Mouse (Mus musculus): Measurements from ENCODE around the gene Chsy1. TPM values are rescaled to one million over a fixed set of nuclear protein-coding genes. Genes with fewer than 3 reads are reported as not detected.

Gene Chsy1
- polyA plus RNA-seq, 1 experiment from 2014 or later: 18.9 TPM

GRCm38 (mm10) chr7:66084546-66084945 is 24.8 kb upstream of the Chsy1 start:
- ATAC-seq (replicated peaks; ENCODE audit: low FRiP score, low TSS enrichment, low read depth) (no peak), DNase-seq (ENCODE audit: low spot score) (no peak)
- Histone ChIP-seq H3K9ac (ENCODE audit: low read length) (no peak overlapping the region), H3K4me2 (ENCODE audit: low read length) (no peak overlapping the region), H3K4me1 (replicated peaks; ENCODE audit: control insufficient read depth, insufficient read depth, low read length) (peaks cover 10% of the 10 kb centered on the region; the same call in 1 of the 2 replicates), H3K9me3 (ENCODE audit: control insufficient read depth, low read length) (no peaks in the 10 kb centered on the region), H3K27ac (ENCODE audit: low read depth) (no peak overlapping the region), H3K4me3 (ENCODE audit: low read depth, low read length) (no peak overlapping the region), H3K36me3 (ENCODE audit: control insufficient read depth, insufficient read depth, low read length) (peaks cover 77% of the 10 kb centered on the region), H3K27me3 (replicated peaks; ENCODE audit: control insufficient read depth, insufficient read depth, low read length) (no peaks in the 10 kb centered on the region)
- WGBS: 84% methylated on average over 7 of the region's 7 CpGs

- WGBS: 84% methylated on average over 4 of the region's 4 CpGs
- Histone ChIP-seq H3K27ac (ENCODE audit: low read depth) (no peak overlapping the region), H3K9me3 (ENCODE audit: control insufficient read depth, low read length) (no peaks in the 10 kb centered on the region), H3K27me3 (replicated peaks; ENCODE audit: control insufficient read depth, insufficient read depth, low read length) (no peaks in the 10 kb centered on the region), H3K4me3 (ENCODE audit: low read depth, low read length) (no peak overlapping the region), H3K36me3 (ENCODE audit: control insufficient read depth, insufficient read depth, low read length) (peaks cover 93% of the 10 kb centered on the region), H3K9ac (ENCODE audit: low read length) (no peak overlapping the region), H3K4me2 (ENCODE audit: low read length) (no peak overlapping the region), H3K4me1 (replicated peaks; ENCODE audit: control insufficient read depth, insufficient read depth, low read length) (no peaks in the 10 kb centered on the region)
- ATAC-seq (replicated peaks; ENCODE audit: low FRiP score, low TSS enrichment, low read depth) (no peak), DNase-seq (ENCODE audit: low spot score) (no peak)
Observed at GRCm38 (mm10) chr7:66087652-66088051, 21.7 kb upstream of the Chsy1 start.

DNA sequence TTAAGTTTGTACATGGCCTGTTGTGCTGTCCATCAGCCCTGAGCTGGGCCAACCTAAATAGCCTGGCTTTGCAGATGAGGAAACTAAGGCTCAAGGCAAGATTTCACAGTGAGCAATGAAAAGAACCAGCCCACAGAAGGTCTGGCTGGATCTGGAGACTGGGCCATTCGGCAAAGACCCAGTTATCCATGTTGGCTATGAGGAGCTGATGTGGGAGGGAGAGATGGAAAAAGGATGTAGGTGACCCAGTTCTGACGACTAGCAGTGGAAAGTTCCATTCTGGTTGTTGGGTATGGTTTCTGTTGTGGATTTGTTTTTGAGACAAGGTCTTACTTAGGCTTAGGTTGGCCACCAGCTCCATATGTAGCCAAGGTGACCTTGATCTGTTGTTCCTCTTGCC is 21.2 kb upstream of the Chsy1 start:
- no peak overlapping the region for H3K9ac ChIP-seq (ENCODE audit: low read length)
- ATAC-seq (replicated peaks; ENCODE audit: low FRiP score, low TSS enrichment, low read depth) (no peak), DNase-seq (ENCODE audit: low spot score) (no peak)
- H3K4me3 ChIP-seq (ENCODE audit: low read depth, low read length): no peak overlapping the region
- 90% methylated on average over 2 of the region's 2 CpGs for WGBS
- peaks cover 89% of the 10 kb centered on the region for H3K36me3 ChIP-seq (ENCODE audit: control insufficient read depth, insufficient read depth, low read length)
- no peak overlapping the region for H3K4me2 ChIP-seq (ENCODE audit: low read length)
- H3K4me1 ChIP-seq (replicated peaks; ENCODE audit: control insufficient read depth, insufficient read depth, low read length): no peaks in the 10 kb centered on the region
- H3K27ac ChIP-seq (ENCODE audit: low read depth): no peak overlapping the region
- H3K27me3 ChIP-seq (replicated peaks; ENCODE audit: control insufficient read depth, insufficient read depth, low read length): no peaks in the 10 kb centered on the region
- H3K9me3 ChIP-seq (ENCODE audit: control insufficient read depth, low read length): no peaks in the 10 kb centered on the region

DNA sequence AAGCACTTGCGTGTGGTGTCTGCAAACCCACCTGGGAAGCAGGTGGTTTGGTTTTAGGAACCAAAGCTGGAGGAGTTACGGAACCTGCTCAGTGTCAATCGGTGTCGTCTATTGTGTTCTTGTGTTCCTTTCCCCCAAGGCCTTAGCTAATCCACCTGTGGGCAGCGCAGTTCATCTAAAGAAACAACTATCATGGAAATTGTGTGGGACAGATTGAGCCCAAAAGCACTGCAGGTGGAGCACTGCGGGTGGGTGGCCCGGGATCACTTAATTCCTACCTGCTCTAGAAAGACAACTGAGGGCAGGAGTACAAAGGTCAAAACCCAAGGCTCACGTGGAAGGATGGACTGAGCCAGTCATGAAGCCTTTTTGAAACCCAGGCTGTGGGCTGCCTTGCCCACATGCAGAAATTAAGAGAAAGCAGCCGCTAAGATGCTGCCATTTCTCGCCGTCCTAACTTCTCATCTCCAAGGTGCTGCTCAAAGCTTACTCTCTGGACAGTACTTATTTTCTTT is 18.6 kb upstream of the Chsy1 start:
- Histone ChIP-seq H3K4me1 (replicated peaks; ENCODE audit: control insufficient read depth, insufficient read depth, low read length) (no peaks in the 10 kb centered on the region), H3K4me3 (ENCODE audit: low read depth, low read length) (no peak overlapping the region), H3K4me2 (ENCODE audit: low read length) (no peak overlapping the region), H3K36me3 (ENCODE audit: control insufficient read depth, insufficient read depth, low read length) (peaks cover 62% of the 10 kb centered on the region), H3K9ac (ENCODE audit: low read length) (no peak overlapping the region), H3K27ac (ENCODE audit: low read depth) (no peak overlapping the region), H3K27me3 (replicated peaks; ENCODE audit: control insufficient read depth, insufficient read depth, low read length) (no peaks in the 10 kb centered on the region), H3K9me3 (ENCODE audit: control insufficient read depth, low read length) (no peaks in the 10 kb centered on the region)
- 80% methylated on average over 11 of the region's 11 CpGs for WGBS
- DNase-seq (ENCODE audit: low spot score) (no peak), ATAC-seq (replicated peaks; ENCODE audit: low FRiP score, low TSS enrichment, low read depth) (no peak)

- H3K36me3 ChIP-seq (ENCODE audit: control insufficient read depth, insufficient read depth, low read length): peaks cover 54% of the 10 kb centered on the region
- no peak overlapping the region for H3K4me2 ChIP-seq (ENCODE audit: low read length)
- 85% methylated on average over 7 of the region's 7 CpGs for WGBS
- no peak for ATAC-seq (replicated peaks; ENCODE audit: low FRiP score, low TSS enrichment, low read depth)
- no peaks in the 10 kb centered on the region for H3K27me3 ChIP-seq (replicated peaks; ENCODE audit: control insufficient read depth, insufficient read depth, low read length)
- H3K27ac ChIP-seq (ENCODE audit: low read depth): no peak overlapping the region
- H3K4me1 ChIP-seq (replicated peaks; ENCODE audit: control insufficient read depth, insufficient read depth, low read length): no peaks in the 10 kb centered on the region
- no peaks in the 10 kb centered on the region for H3K9me3 ChIP-seq (ENCODE audit: control insufficient read depth, low read length)
- no peak overlapping the region for H3K9ac ChIP-seq (ENCODE audit: low read length)
- no peak overlapping the region for H3K4me3 ChIP-seq (ENCODE audit: low read depth, low read length)
- DNase-seq (ENCODE audit: low spot score): no peak
Observed at GRCm38 (mm10) chr7:66091553-66091952, 17.8 kb upstream of the Chsy1 start.

GRCm38 (mm10) chr7:66092656-66093055 is 16.7 kb upstream of the Chsy1 start:
- Histone ChIP-seq H3K27me3 (replicated peaks; ENCODE audit: control insufficient read depth, insufficient read depth, low read length) (no peaks in the 10 kb centered on the region), H3K9ac (ENCODE audit: low read length) (no peak overlapping the region), H3K4me3 (ENCODE audit: low read depth, low read length) (no peak overlapping the region), H3K27ac (ENCODE audit: low read depth) (no peak overlapping the region), H3K9me3 (ENCODE audit: control insufficient read depth, low read length) (no peaks in the 10 kb centered on the region), H3K36me3 (ENCODE audit: control insufficient read depth, insufficient read depth, low read length) (peaks cover 43% of the 10 kb centered on the region), H3K4me2 (ENCODE audit: low read length) (no peak overlapping the region), H3K4me1 (replicated peaks; ENCODE audit: control insufficient read depth, insufficient read depth, low read length) (no peaks in the 10 kb centered on the region)
- DNase-seq (ENCODE audit: low spot score) (no peak), ATAC-seq (replicated peaks; ENCODE audit: low FRiP score, low TSS enrichment, low read depth) (no peak)
- 87% methylated on average over 8 of the region's 8 CpGs for WGBS

DNA sequence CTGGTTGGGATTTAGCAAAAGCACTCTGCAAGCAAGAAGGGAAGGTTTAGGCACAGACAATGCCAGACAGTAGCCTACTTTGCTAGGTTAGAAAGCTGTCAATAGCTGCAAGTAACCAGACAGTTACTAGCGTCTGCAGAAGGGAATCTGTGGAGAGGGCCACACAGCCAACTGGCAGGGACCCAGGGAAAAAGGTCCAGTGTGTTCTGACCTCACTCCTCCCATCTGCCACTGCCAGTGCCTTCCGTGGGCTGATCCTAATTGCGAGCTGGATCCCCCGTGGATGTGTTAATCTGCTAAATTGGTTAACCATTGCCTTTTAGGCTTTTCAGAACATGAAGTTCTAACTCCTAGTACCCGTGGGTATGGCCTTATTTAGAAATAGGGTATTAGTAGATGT is 15.2 kb upstream of the Chsy1 start:
- no peak overlapping the region for H3K27ac ChIP-seq (ENCODE audit: low read depth)
- H3K4me2 ChIP-seq (ENCODE audit: low read length): no peak overlapping the region
- no peaks in the 10 kb centered on the region for H3K9me3 ChIP-seq (ENCODE audit: control insufficient read depth, low read length)
- no peak for DNase-seq (ENCODE audit: low spot score)
- peaks cover 28% of the 10 kb centered on the region for H3K36me3 ChIP-seq (ENCODE audit: control insufficient read depth, insufficient read depth, low read length)
- no peak for ATAC-seq (replicated peaks; ENCODE audit: low FRiP score, low TSS enrichment, low read depth)
- H3K27me3 ChIP-seq (replicated peaks; ENCODE audit: control insufficient read depth, insufficient read depth, low read length): no peaks in the 10 kb centered on the region
- H3K4me1 ChIP-seq (replicated peaks; ENCODE audit: control insufficient read depth, insufficient read depth, low read length): no peaks in the 10 kb centered on the region
- no peak overlapping the region for H3K9ac ChIP-seq (ENCODE audit: low read length)
- no peak overlapping the region for H3K4me3 ChIP-seq (ENCODE audit: low read depth, low read length)
- WGBS: 71% methylated on average over 5 of the region's 5 CpGs

GRCm38 (mm10) chr7:66098803-66099202 is 10.5 kb upstream of the Chsy1 start:
- 79% methylated on average over 7 of the region's 7 CpGs for WGBS
- Histone ChIP-seq H3K27ac (ENCODE audit: low read depth) (no peak overlapping the region), H3K36me3 (ENCODE audit: control insufficient read depth, insufficient read depth, low read length) (no peaks in the 10 kb centered on the region), H3K4me2 (ENCODE audit: low read length) (no peak overlapping the region), H3K27me3 (replicated peaks; ENCODE audit: control insufficient read depth, insufficient read depth, low read length) (no peaks in the 10 kb centered on the region; the same call in 1 of the 2 replicates), H3K4me3 (ENCODE audit: low read depth, low read length) (no peak overlapping the region), H3K9ac (ENCODE audit: low read length) (no peak overlapping the region), H3K4me1 (replicated peaks; ENCODE audit: control insufficient read depth, insufficient read depth, low read length) (no peaks in the 10 kb centered on the region), H3K9me3 (ENCODE audit: control insufficient read depth, low read length) (no peaks in the 10 kb centered on the region)
- no peak for DNase-seq (ENCODE audit: low spot score)
- no peak for ATAC-seq (replicated peaks; ENCODE audit: low FRiP score, low TSS enrichment, low read depth)

DNA sequence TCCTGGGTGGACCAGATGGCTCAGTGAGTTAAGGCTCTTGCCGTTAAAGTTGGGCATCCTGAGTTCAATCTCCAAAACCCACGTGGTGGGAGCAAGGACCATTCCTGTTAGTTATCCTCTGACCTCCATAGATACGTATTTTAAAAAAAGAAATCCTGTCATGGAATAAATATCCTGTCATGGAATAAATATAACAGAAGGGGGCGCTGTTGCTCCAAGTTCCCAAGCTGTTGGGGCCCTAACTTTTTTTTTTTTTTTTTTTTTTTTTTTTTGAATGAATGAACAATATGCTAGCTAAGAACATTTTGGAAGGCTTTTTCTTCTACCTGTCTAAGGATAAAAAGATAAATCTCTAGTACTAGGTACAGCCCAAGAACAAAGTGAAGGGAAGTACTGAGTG is 7.4 kb upstream of the Chsy1 start:
- 4% methylated on average over 4 of the region's 4 CpGs for WGBS
- ATAC-seq (replicated peaks; ENCODE audit: low FRiP score, low TSS enrichment, low read depth): no peak; the same call in 1 of the 2 replicates
- H3K27ac ChIP-seq (ENCODE audit: low read depth): no peak overlapping the region
- H3K27me3 ChIP-seq (replicated peaks; ENCODE audit: control insufficient read depth, insufficient read depth, low read length): no peaks in the 10 kb centered on the region; the same call in 1 of the 2 replicates
- no peak overlapping the region for H3K4me3 ChIP-seq (ENCODE audit: low read depth, low read length)
- H3K4me2 ChIP-seq (ENCODE audit: low read length): no peak overlapping the region
- 0 out of 2 replicates have a peak, but pooled peaks cover 7% of the 10 kb centered on the region for H3K4me1 ChIP-seq (replicated peaks; ENCODE audit: control insufficient read depth, insufficient read depth, low read length)
- H3K9ac ChIP-seq (ENCODE audit: low read length): no peak overlapping the region
- H3K9me3 ChIP-seq (ENCODE audit: control insufficient read depth, low read length): no peaks in the 10 kb centered on the region
- H3K36me3 ChIP-seq (ENCODE audit: control insufficient read depth, insufficient read depth, low read length): no peaks in the 10 kb centered on the region
- DNase-seq (ENCODE audit: low spot score): no peak

Measured in intestine, embryonic 14.5 days (tissue).